Mouse (Mus musculus) activated CD4-positive, CD25-positive, alpha-beta regulatory T cell, adult 4 months (primary cell): ENCODE results near the gene Vinac1. TPM values are rescaled to one million over a fixed set of nuclear protein-coding genes. Genes with fewer than 3 reads are reported as not detected.
"Not testable (repeated sequence)": the region's sequence is repeated elsewhere in the genome, so short reads cannot be mapped to it uniquely, and the experiment has no call there.

ENCODE experiments used
- ATAC-seq: one replicate; pipeline ENCODE4 v1.8.0; 2017
- polyA plus RNA-seq, 2 experiments: library from polyadenylated mRNA; unstranded; fragments of 100-300 nt; shearing (Covaris generic); gene quantifications; one replicate each; pipeline ENCODE4 v1.2.1; 2017

Gene Vinac1
- polyA plus RNA-seq, 2 experiments from 2014 or later: not detected

DNA sequence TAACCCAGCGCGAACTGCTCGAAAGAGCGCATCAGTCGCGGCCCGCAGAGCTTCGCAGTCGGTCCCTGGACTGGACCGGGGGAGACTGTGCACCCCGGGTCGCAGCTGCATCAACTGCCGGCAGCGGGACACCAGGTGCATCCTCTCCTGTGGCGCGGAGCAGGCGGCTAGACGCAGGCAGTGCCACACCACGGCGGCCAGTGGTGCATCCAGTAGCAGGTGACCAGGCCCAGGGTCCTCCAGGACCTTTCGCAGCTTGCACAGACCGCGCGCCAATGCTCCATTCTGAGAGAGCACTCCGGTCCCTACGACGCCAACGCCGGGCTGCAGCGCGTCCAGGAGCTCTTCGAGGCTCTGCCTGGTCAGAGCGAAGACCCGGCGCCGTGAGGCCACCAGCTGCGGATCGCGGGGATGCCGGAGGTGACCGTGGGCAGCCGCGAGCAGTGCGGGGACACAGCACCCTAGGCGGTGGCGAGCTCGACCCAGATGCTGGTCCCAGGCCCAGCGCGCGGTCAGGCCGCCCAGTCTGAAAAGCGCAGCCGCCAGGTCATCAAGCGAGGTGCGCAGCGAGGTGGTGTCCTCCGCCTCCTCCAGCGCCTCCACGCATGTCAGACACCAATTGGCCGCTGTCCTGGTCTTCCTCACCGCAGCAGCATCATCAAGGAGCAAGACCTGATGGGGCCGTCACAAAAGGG, 8.9 kb downstream of the Vinac1 start:
- no peak for ATAC-seq

DNA sequence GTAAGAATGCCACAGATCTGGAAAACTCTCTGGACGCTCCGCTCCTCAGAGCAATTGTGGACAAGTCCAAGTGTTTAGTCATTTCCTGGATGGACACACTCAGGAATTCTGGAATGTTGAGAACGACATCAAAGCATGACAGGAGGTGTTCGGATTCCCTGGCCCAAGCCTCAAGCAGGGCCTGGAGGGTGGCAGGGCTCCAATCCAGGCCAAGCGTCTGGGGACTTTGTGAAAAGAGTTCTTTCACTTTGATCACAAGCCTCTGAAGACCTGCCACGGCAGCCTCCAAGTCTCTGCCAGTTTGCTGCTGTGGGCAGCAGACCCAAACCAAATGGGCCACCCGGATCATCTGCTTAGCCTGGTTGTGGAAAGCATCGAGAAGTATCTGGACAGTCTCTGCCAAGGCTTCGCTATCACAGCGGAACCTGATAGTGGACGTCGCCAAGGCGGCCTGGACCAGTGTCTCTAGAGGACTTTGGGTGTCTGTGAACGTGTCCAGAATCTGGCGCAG, 9.5 kb downstream of the Vinac1 start:
- ATAC-seq: no peak

DNA sequence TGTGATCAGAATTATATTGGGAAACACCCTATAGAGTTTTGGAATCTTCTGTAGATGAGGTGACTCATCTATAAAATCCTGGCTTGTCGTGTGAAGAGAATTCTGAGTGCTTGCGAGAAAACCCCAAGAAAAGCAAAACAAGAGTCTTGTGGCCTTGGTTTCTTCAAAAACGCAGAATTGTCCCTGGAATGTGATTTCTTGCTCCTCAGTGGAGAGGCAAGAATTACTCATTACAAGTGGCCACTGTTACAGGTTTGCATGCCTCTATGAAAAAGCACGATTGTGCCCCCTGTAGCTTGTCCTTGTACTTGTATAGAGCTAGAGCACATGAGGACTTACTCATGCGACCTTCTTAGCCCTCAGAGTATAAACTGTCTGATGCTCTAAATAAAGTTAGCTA, 12.6 kb downstream of the Vinac1 start:
- no peak for ATAC-seq

- no peak for ATAC-seq
Measured at GRCm38 (mm10) chr2:129024820-129025219, 23.2 kb downstream of the Vinac1 start.

- no peak for ATAC-seq
Measured at GRCm38 (mm10) chr2:129020106-129020505, 27.9 kb downstream of the Vinac1 start.

DNA sequence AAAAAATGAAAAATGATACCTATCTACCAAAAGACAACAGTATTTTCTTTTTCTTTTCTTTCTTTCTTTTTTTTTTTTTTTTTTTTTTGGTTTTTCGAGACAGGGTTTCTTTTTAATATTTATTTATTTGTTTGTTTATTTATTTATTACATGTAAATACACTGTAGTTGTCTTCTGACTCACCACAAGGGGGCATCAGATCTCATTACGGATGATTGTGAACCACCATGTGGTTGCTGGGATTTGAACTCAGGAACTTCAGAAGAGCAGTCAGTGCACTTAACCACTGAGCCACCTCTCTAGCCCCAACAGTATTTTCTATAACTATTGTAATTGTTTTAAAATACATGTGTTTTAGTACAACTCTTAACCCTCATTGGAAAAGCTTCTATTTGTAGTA, 39.1 kb downstream of the Vinac1 start:
- not testable (repeated sequence) for ATAC-seq

DNA sequence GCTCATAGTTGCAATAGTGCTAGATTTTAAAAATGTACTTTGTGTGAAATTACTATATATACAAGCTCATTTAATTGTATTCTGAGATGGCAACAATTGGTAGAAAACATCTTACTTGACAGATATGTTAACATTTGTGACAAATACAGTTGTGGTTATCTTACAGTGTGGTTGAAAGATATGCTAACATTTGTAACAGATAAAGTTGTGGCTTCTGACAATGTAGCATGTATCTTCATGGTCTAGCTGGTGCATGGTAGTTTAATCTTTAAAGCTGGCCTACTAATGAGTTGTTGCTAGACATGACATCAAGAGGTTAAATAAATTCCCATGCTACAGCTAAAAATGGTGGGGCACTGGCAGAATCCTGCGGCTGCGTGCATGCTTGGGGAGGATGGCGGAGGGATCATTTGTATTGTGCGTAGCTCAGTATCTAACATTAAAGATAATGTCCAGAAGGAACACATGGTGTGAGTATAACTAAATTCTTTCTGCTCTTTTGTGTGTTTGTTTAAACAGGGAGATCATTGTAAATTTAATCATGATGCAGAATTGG, 41.7 kb downstream of the Vinac1 start:
- no peak for ATAC-seq

DNA sequence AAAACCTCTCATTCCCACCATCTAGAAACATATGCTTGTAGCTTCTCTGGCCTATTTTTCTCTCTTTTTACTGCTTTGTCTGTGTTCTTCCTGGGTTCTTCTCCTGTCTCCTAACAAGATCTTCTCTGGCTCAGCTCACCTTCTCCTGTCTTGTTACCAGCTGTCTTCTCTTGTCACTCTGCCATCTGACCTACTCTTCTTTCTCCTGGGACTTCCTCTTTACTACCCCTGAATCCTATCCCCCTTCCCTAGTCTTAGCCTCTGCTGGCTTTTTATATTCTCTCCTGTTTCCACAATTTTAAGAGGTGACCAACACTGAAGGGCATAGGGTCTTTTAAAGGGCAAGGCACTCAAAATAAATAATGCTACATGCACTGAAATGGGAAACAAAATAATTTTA, 43.1 kb downstream of the Vinac1 start:
- ATAC-seq: no peak

DNA sequence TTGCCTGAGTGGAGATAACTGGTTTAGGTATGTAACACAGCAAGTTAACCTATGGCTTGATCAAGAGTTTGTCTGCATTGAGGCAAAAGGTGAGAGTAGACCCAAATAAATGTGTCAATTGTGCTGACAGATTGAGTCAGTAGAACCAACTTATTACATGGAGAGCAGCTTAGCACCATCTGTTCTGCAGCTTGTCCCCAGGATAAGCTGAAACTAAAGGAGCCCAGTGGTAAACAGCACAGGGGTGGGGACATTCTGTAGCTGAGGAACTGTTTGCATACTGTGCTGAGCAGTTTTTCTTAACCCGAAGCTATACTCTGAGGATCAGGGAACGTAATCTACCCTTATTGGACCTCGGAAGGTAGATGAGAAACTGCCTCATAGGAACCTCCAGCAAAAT, 63.2 kb downstream of the Vinac1 start:
- ATAC-seq: no peak

GRCm38 (mm10) chr2:128975572-128975971, 72.4 kb downstream of the Vinac1 start:
- no peak for ATAC-seq

Other genes with a start within 250 kb of the Vinac1 start
- gene Tmem87b, start 230.1 kb downstream of the Vinac1 start, polyA plus RNA-seq: 10 to 100 TPM; 13.9 to 14.1 TPM
- not detected for gene Fbln7, start 185.2 kb downstream of the Vinac1 start, polyA plus RNA-seq
- 1 to 10 TPM; 6.4 to 7.7 TPM for gene Zc3h8, start 104.1 kb downstream of the Vinac1 start, polyA plus RNA-seq
- gene Zc3h6, start 80.8 kb downstream of the Vinac1 start, polyA plus RNA-seq: 1 to 10 TPM; 6.3 to 8.3 TPM
- 1 to 10 TPM; 1.5 to 2.0 TPM for gene Gm10762, start 80.4 kb downstream of the Vinac1 start, polyA plus RNA-seq
- 1 to 10 TPM in 1 of 2 experiments, under 1 TPM in 1; 0.77 to 2.2 TPM for gene Ttl, start 17.8 kb upstream of the Vinac1 start, polyA plus RNA-seq
- gene Polr1b, start 52.8 kb upstream of the Vinac1 start, polyA plus RNA-seq: 10 to 100 TPM in 1 of 2 experiments, 1 to 10 TPM in 1; 9.2 to 21.4 TPM
- gene Chchd5, start 81.5 kb upstream of the Vinac1 start, polyA plus RNA-seq: 10 to 100 TPM; 26.6 to 27.4 TPM
- 10 to 100 TPM; 68.0 to 74.3 TPM for gene Slc20a1, start 150.6 kb upstream of the Vinac1 start, polyA plus RNA-seq
- 10 to 100 TPM; 10.8 to 18.2 TPM for gene Ckap2l, start 249.0 kb upstream of the Vinac1 start, polyA plus RNA-seq